Mouse (Mus musculus) gastrocnemius, adult 18-20 months (tissue): ENCODE data around the gene Cse1l. TPM values are rescaled to one million over a fixed set of nuclear protein-coding genes. Genes with fewer than 3 reads are reported as not detected.

Source experiments
- DNase-seq: peaks from one replicate; pipeline ENCODE4 v3.0.0; 2021; ENCODE audit warnings: low spot score
- long read RNA-seq, 2 experiments: library from polyadenylated mRNA; stranded (forward); transcript quantifications; one replicate each; pipeline ENCODE4 v2.0.0; 2021
- total RNA-seq, 2 experiments: library from RNA; stranded (reverse); gene quantifications; 2 replicates each; pipeline ENCODE4 v1.2.3; 2021

Cse1l gene
- total RNA-seq, result 10 to 100 TPM; 51.8 to 59.6 TPM
- long read RNA-seq, experiment 1, transcript Cse1l-201 (25 exons, 3,641 nt), result major isoform, 58 of 64 reads
- long read RNA-seq, experiment 1, partial matches to known transcripts, result 4 of 64 reads
- long read RNA-seq, experiment 1, other reads (novel, unspliced or antisense), result 2 of 64 reads
- long read RNA-seq, experiment 2, transcript Cse1l-201 (25 exons, 3,641 nt), result major isoform, 50 of 53 reads
- long read RNA-seq, experiment 2, partial matches to known transcripts, result 2 of 53 reads
- long read RNA-seq, experiment 2, other reads (novel, unspliced or antisense), result 1 of 53 reads

DNA sequence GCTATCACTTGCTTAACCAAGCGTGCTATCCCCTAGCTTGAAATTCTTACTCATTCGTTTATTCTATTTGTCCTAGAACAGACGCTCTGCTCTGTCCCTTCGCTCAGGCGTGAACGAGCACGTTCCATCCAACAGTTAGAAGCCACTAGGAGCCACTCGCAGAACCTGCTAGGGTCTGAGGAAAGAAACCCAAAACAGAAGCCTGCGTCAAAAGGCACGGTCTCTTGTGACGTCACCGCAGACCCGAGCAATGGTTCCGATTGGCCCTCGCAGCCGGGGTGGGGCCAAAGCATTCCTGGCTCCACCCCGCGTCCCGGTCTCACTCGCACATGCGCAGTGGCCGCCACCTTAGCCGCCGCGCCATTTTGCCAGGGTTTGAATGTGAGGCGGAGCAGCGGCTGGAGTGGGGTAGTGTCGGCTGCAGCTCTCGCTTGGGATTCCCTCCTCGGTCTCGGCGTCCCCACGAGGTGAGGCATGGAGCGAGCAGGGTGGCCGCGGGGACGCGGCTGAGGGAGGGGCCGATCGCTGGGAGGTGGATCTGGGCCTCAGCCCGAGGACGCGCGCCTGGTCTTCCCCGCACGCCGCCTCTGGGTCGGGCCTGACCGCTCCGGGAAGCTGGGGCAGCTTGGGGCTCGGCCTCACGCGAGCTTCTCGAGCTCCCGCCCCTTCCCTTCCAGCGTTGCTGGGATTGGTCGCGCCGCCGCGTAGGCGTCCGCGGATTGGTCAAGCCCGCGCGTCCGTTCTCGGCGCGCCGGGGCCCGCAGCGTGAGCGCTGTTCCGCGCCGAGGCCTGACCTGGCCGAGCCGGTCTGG lies at the start of gene Cse1l:
TSS of gene Cse1l (plus strand) at position 330 of the 812 bp plus-strand sequence.
- peak; percentile 96 for DNase-seq

DNA sequence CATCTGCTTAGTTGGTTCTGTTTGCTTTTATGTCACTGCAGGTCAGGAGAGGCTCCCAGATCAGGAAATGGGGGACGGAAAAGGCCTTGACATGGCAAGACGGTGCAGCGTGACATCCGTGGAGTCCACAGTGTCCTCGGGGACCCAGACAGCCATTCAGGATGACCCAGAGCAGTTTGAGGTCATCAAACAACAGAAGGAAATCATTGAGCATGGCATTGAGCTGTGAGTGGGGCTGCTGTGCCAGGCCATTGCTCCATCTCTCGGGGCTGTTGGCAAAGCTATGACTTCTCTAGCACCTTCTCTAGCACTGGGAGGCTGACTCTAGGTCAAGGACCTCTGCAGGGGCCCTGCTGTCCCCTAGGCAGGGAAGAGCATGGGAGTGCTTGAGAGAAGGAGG lies 49.5 kb upstream of the Cse1l start:
- no peak for DNase-seq

DNA sequence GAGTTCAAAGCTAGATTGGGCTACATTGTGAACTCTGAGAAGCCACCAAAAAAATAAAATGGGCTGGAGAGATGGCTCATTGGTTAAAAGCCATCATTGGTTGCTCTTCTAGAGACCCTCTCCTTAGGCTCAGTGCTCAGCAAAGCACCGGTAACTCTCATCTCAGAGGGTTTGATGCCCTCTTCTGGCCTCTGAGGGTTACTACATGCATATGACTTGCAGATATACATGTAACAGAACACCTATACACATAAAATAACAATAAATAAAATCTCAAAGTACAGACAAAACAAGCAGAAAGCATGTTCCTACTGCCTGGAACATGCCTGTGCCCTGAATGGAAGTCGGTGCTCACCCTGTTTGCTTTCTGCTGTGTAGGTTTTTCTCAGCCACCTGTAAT lies 48.7 kb upstream of the Cse1l start:
- no peak for DNase-seq

DNA sequence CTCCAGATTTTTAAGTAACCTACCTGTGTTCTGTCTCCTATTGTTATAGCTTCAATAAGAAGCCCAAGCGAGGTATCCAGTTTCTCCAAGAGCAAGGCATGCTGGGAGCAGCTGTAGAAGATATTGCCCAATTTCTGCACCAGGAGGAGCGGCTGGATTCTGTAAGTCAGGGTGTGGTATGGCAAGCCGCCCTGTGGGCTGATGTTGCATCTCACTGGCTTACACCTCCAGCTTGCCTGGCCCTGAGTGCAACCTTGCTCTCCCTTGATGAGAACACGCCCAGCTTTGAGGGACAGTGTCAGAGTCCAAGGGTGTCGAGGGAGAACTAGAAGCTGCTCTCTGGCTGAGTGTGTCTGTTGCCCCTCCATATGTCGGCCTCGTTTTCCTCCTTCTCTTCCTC lies 46.6 kb upstream of the Cse1l start:
- no peak for DNase-seq

DNA sequence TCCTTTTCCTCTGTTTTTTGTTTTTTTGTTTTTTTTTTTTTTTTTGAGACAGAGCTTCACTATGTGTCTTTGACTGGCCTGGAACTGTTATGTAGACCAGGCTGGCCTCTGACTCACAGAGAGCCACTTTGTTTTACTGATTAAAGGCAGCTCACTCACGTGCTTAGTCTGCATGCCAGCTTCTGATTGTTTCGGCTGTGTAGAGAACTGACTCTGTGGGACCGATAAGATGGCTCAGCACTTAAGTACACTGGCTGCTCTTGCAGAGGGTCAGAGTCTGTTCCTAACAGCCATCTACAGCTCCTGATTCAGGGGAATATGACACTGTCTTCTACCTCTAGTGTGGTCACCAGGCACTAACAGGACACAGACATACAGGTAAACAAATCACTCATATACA lies 43.3 kb upstream of the Cse1l start:
- no peak for DNase-seq

DNA sequence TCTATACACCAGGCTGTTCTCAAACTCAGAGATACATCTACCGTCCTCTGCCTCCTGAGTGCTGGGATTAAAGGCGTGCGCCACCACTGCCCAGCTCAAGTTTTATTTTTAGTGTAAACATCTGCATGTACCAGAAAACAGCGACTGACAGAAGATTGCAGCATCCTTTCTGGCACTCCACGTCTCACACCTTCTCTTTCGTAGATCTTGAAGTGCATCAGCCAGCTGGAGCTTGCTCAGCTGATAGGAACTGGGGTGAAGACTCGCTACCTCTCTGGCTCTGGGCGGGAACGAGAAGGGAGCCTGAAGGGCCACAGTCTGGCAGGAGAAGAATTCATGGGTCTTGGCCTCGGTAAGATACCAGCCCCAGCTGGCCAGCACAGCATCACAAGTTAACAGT lies 40.4 kb upstream of the Cse1l start:
- DNase-seq, result no peak

DNA sequence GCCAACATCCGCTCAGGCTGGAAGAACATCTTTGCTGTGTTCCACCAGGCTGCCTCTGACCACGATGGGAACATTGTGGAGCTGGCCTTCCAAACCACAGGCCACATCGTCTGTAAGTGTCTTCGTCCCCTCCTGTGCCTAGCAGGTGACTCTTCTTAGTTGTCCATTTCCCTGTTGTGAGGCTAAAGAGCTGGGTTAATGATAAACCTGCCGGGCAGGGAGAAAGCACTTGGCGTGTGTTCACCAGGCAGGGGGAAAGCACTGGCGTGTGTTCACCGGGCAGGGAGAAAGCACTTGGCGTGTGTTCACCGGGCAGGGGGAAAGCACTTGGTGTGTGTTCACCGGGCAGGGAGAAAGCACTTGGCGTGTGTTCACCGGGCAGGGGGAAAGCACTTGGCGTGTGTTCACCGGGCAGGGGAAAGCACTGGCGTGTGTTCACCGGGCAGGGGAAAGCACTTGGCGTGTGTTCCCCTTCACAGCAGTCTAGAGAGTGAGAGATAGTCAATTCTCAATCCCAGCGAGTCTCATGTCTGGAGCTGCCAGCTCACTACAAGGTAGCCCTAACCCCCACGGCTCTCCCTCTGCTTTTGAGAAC lies 35.5 kb upstream of the Cse1l start:
- no peak for DNase-seq

DNA sequence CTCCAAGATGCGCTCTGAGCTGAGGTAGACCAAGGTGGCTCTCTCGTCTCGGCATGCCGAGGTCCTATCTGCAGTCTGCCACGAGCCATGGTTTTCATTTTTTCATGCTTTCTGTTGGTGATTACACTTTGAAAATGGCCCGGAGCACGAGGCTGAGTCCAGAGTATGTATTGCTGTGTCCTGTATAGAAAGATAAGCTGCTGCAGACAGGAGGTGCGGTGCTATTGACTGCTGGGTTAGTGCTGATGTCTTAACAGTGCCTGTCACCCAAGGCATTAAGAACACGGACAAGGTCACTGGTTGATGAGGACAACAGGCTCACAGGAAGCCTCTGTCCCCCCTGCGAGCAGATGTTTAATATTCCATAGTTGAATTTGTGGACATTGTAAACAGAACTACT lies 34.9 kb upstream of the Cse1l start:
- no peak for DNase-seq

DNA sequence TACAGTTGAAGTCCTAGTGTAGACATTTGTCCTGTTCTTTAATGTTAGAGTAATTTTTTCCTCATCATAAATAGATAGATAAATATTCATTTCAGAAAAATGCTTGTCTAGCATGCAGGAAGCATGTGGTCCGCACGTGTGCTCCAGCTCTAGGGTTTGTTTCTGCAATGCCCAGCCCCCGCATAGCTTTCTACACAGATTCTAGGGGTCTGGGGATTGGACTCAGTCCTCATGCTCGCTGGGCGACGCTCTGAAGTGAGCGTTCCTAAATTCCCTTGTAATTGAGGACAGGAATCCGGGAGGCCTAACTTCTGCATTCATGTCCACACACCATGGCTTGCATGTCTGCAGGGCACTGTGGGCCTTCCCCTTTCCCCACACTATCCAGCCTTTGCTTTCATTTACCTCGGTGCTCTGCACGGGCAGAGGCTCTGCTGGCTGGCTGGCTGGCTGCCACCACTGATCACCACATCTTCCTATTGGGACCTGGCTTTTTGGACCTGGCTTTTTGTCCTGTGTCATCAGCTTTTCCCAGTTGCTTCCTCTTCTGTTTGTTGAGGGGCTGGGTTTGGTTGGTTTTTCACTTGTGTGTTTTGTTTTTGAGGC lies 31.1 kb upstream of the Cse1l start:
- no peak for DNase-seq

DNA sequence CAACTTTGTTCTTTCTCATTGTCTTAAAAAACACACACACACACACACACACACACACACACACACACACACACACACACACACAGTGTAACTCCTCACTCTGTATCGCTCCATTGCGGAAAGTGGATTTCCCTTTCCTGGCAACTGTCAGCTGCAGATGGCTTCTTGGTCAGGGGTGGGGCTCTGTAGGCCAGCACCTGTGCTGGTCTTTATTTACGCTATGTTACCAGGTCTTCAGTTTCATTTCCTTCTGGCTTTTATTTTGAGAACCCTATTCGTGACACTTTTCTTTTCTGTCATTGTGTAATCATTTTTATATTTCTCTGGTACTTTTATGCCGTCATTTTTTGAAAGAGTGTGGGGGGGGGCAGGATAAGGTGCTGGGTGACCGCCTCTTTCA lies 30.3 kb upstream of the Cse1l start:
- DNase-seq, result no peak

DNA sequence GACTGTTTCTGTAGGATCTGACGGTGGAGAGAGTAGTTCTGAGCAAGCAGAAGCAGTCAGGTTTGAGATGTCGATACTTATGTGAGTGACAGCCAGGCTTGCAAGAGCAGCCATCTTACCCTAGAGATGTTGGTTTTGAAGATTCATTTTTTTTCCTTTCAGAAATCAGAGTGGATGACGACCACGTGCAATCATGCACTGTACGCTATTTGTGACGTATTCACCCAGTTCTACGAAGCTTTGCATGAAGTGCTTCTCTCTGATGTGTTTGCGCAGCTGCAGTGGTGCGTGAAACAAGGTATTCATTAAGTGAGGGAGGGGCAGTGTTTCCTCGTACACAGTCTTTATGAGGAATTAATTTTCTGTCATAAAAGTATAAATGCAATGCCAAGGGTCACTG lies 29.5 kb upstream of the Cse1l start:
- DNase-seq, result no peak

DNA sequence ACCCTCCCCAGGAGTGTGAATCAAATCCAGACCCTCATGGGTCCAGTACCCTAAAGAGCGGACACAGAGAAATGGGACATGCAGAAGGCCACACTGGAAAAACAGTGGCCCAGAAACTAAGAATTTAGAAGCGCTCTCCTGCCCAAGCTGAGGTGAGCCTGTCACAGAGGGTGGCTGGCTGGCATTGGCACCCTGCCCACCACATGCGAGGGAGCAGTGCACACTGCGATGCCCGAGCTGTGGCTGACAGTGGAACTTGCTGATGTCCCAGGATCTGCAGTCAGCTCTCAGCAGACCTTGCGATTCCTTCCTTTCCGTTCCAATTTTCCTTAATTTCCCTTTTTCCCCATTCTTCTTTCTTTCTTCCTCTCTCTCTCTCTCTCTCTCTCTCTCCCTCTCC lies 20.8 kb upstream of the Cse1l start:
- no peak for DNase-seq

DNA sequence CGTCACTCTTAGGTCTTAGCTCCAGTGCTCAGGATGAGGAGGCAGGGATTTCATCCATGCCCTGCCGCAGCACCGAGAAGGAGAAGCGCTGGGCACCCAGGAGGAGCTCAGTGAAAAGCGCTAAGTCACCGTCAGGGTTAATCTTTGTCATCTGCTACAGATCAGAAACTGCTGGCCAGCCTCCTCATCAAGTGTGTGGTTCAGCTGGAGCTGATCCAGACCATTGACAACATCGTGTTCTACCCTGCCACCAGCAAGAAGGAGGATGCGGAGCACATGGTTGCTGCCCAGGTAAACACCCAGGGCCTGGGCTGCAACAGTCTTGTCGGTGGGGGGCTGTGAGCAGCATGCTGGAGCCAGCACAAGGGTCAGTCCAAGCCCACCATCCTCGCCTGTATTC lies 20.2 kb upstream of the Cse1l start:
- DNase-seq, result no peak

DNA sequence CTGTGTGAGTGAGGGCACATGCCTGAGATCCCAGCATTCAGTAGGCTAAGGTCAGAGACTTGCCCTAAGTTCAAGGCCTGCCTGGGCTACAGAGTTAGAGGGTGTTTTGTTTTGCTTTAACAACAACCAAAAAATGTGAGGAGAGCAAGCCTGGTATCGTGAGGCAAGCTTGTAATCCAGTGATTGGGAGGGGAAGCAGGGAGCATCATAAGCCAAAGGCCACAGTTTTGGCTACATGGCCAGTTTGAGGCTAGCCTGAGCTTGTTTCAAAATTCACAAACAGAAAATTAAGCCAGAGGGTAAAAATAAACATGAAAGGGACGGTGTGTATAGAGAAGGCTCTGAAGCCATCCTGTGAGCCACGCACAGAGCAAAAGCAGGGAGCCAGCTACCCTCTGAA lies 19.6 kb upstream of the Cse1l start:
- no peak for DNase-seq

DNA sequence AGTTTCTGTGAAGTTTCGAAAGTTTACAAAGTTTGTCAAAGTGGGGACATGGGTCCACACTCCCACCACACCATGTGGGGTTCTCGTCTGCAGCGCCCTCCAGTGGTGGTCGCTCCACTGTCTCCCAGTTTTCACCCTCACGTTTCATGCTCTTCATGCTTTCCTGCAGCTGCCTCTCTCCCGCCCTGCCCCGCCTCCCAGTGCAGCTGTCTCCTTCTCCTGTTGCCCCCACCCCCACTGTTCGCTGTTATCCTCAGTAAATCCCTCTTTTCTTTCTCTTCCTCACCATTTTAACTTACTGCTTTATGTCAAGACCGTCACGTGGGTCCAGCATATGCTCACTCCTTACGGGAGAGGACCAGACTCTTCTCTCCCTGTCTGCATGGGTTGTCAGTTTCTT lies 18.0 kb upstream of the Cse1l start:
- DNase-seq, result no peak

DNA sequence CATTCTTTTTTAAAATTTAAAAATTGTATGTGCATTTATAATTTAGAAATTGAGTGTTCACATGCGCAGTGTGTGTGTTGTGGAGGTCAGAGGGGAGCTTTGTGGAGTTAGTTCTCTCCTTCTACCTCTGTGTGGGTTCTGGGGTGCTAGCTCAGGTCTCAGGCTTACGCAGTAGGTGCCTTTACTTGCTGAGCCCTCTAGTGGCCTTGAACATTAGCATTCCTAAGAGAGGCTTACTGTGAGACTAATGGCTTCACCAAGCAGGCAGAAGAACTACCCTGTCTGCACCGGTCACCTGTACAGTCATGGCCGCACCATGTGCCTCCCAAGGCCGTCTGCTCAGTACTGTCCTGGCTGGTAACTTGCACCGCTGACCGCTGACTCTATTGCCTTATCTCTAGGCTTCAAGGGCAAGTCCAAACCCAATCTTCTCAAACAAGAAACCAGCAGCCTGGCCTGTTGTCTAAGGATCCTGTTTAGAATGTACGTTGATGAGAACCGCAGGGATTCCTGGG lies 14.4 kb upstream of the Cse1l start:
- no peak for DNase-seq

DNA sequence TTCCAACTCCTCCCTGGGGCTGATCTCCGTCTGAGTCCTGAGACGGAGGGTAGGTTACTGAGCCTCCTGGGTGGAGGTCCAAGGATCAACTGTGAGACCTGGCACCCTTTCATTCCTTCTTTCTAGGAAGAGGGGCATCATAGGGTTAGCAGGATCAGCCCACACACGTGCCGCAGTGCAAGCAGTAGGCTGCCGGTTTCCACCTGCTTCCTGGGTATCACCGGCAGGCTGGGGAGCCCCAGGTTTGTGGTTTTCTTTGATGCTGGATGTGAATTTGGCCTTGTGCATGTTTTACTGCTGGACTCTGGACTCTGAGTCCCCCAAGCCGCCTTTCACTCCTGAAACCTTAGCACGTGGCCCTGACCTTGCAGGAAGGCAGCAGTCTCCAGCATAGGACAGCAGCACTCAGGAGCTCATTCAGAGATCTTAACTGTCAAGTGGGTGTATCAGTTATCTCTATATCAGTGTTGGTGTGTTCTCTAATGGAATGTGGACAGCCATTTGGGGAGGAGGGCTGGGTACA lies 13.6 kb upstream of the Cse1l start:
- no peak for DNase-seq

DNA sequence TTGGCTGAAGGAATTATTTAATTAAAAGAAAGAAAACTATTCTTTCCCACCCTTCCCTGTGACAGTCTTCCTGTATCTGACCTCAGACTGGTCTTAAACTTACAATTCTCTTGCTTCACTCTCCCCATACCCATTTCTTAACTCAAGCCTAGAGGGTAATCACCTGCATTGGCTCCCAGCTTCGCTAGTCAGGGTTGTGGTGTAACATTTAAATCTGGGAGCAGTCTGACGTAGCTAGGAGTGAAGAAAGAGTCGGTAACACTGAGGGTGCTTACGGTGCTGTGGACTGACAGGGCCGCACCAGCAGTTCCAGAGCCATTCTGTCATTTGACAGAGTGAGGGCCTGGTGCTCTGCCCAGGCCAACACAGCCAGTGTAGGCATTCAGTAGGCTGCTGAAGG lies 12.8 kb upstream of the Cse1l start:
- no peak for DNase-seq

DNA sequence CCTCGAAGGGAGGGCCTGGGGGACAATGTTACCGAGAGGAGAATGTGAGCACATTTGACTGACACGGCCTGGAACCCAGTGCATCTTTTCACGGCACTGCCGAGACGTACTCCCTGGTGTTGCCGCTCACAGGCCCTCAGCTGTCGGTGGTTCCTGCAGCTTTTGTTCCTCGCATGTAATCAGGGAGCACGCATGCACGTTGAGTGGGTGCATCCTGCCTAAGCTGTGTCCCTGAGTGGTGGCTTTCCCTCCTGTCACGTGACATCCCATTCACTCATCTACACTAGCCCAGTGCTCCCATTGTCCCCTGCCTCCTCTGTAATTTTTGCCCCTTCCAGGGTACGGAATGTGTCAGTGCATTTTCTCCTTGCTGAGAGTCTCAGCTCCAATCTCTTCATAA lies 9.5 kb upstream of the Cse1l start:
- DNase-seq, result no peak

DNA sequence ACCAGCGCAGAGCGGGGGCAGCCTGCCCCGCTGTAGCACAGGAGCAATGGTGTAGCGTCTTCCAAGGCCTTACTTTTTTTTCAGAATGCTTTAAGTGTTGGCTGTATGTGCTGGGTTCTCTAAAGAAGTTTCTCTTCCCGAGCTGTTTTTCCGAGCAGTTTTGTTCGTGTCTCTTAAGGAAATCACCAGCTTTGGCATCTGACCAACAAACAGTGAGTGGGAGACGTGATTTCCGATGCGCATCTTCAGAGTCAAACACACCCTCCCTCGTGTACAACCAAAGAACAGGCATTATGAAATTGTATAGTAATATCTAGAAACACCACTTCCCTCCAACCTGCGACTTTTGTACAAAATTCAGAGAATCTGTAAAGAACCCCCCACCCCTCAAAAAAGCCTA lies 8.9 kb upstream of the Cse1l start:
- no peak for DNase-seq

DNA sequence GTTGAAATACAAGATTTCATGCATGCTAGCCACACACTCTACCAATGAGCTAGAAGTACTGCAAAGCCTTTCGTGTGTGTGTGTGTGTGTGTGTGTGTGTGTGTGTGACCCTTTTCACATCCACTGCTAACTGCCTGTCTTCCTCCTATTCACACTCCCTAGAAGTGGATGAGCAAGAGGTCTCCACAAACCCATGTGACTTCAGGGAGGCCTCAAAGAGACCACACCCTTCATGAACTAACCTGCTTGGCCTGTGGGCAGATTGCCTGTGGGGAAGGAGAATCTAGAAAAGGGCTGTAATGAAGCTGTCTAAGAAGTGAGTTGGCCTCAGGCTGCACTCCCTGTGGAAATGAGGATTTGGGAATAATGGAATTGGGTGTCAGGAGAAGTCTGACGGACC lies 6.7 kb upstream of the Cse1l start:
- no peak for DNase-seq

DNA sequence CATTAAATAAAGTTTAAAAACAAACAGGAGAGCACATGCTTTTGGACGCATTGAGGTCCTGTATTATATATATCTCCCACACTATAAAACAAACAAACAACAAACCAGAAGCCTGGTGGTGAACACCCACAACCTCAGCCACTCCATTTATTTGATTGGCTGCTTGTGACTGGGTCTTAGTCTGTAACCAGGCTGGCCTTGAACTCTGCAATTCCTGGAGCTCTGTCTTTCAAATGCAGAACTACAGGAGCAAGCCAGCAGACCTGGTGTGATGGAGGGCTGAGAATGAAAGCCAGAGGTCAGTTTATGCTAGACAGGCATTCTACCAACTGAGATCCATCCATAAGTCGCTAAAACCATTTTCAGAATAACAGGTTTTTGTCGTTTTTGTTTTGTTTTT lies 6.1 kb upstream of the Cse1l start:
- no peak for DNase-seq
